Mouse (Mus musculus): ENCODE data around the gene Socs2. TPM values are rescaled to one million over a fixed set of nuclear protein-coding genes. Genes with fewer than 3 reads are reported as not detected.
A peak's percentile ranks its signal among the peaks of the same experiment; 100 is the strongest.

Socs2 gene
- polyA plus RNA-seq, 1 experiment from 2014 or later: 141 TPM

DNA sequence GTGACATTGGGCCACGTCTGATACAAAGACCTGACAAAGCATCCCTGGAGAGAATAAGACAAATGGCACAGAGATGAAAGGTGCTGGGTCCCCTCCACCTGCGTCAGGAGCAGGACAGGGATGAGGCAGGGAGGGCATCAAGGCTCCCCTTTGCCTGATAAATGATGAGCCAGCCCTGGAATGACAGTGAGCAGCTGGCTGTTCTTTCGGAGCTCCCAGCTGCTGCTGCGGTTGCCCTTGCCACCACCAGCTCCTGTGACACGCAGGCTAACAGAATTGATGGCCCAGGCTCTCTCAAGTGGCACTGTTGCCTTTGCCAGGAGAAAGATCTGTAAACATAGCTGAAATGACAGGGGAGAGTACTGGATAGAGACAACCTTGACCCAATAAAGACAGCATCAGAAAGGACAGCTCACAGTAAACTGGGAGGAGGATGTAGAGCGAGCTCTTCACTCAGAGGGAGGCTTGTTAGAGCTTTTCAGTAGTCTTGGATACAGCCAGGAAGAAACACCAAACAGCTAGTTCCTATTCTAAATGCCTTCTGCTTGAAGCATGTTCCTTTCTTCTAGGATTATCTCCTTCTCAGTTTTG, 61.2 kb downstream of the Socs2 start:
- no peaks in the 10 kb centered on the region for H3K9me3 ChIP-seq (ENCODE audit: control insufficient read depth, low read length)
- ATAC-seq (ENCODE audit: low read depth): peak; percentile 38; the same call in 1 of the 2 replicates

GRCm38 (mm10) chr10:95354673-95355072, 62.3 kb downstream of the Socs2 start:
- Histone ChIP-seq H3K27me3 (ENCODE audit: control insufficient read depth, insufficient read depth, low read length) (no peaks in the 10 kb centered on the region), H3K4me1 (ENCODE audit: control insufficient read depth, insufficient read depth, low read length) (no peaks in the 10 kb centered on the region), H3K27ac (ENCODE audit: low read depth, low read length) (no peak overlapping the region), H3K9me3 (ENCODE audit: control insufficient read depth, low read length) (no peaks in the 10 kb centered on the region), H3K36me3 (ENCODE audit: control insufficient read depth, insufficient read depth, low read length) (no peaks in the 10 kb centered on the region), H3K4me3 (ENCODE audit: low read depth, low read length) (no peak overlapping the region), H3K9ac (replicated peaks; ENCODE audit: low read depth, low read length) (no peak overlapping the region), H3K4me2 (ENCODE audit: low read depth, low read length) (no peak overlapping the region)
- ATAC-seq (ENCODE audit: low read depth): no peak

More for the DNA sequence above, 61.2 kb downstream of the Socs2 start:
- Histone ChIP-seq H3K27me3 (ENCODE audit: control insufficient read depth, insufficient read depth, low read length) (no peaks in the 10 kb centered on the region), H3K4me3 (ENCODE audit: low read depth, low read length) (no peak overlapping the region), H3K4me2 (ENCODE audit: low read depth, low read length) (no peak overlapping the region), H3K4me1 (ENCODE audit: control insufficient read depth, insufficient read depth, low read length) (no peaks in the 10 kb centered on the region), H3K36me3 (ENCODE audit: control insufficient read depth, insufficient read depth, low read length) (no peaks in the 10 kb centered on the region), H3K9ac (replicated peaks; ENCODE audit: low read depth, low read length) (no peak overlapping the region), H3K27ac (ENCODE audit: low read depth, low read length) (no peak overlapping the region)
- WGBS: 20% methylated on average over 6 of the region's 6 CpGs

DNA sequence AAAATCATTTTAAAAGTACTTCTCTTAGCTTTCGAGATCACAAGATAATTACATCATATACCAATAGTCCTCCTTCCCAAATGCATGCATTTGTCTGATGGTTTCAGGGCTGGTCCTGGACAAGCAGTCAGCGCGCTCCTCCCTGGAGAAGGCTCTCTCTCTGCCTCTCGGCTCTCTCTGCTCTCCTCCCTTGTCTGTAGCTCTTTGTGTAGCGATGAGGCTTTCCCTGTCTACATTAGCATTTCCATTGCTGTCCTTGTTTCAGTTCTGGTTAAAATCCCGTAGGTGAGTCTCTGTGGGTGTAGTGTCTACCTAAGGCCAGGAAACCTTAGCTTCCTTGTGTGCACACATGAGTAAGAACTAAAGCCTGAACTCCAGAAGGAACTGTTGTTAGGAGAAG, 62.9 kb downstream of the Socs2 start:
- ATAC-seq (ENCODE audit: low read depth): no peak
- 73% methylated on average over 6 of the region's 6 CpGs for WGBS
- no peak overlapping the region for H3K4me3 ChIP-seq (ENCODE audit: low read depth, low read length)
- H3K9ac ChIP-seq (replicated peaks; ENCODE audit: low read depth, low read length): no peak overlapping the region
- H3K4me1 ChIP-seq (ENCODE audit: control insufficient read depth, insufficient read depth, low read length): no peaks in the 10 kb centered on the region
- no peaks in the 10 kb centered on the region for H3K27me3 ChIP-seq (ENCODE audit: control insufficient read depth, insufficient read depth, low read length)
- H3K36me3 ChIP-seq (ENCODE audit: control insufficient read depth, insufficient read depth, low read length): no peaks in the 10 kb centered on the region
- H3K27ac ChIP-seq (ENCODE audit: low read depth, low read length): no peak overlapping the region
- H3K4me2 ChIP-seq (ENCODE audit: low read depth, low read length): no peak overlapping the region
- no peaks in the 10 kb centered on the region for H3K9me3 ChIP-seq (ENCODE audit: control insufficient read depth, low read length)

DNA sequence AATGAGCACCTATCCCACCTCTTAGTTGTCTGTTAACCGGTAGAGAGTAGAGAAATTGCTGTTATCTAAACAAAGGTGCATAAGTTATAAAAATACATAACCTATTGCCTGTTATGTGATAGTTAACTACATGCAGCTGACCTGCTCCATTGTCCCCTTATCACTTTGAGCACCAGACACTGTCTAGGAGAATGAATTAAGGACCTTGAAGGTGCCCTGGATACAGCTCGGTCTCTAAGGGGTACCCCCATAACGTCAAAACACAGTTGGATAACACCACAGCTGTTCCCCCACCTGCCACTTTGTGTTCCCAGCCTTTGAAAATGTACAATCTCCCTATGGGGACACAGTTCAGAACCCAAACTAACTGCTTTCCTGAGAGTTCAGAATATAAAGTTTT, 68.5 kb downstream of the Socs2 start:
- Histone ChIP-seq H3K4me1 (ENCODE audit: control insufficient read depth, insufficient read depth, low read length) (no peaks in the 10 kb centered on the region), H3K9me3 (ENCODE audit: control insufficient read depth, low read length) (no peaks in the 10 kb centered on the region), H3K9ac (replicated peaks; ENCODE audit: low read depth, low read length) (no peak overlapping the region), H3K27me3 (ENCODE audit: control insufficient read depth, insufficient read depth, low read length) (no peaks in the 10 kb centered on the region), H3K27ac (ENCODE audit: low read depth, low read length) (no peak overlapping the region), H3K4me2 (ENCODE audit: low read depth, low read length) (no peak overlapping the region), H3K4me3 (ENCODE audit: low read depth, low read length) (no peak overlapping the region), H3K36me3 (ENCODE audit: control insufficient read depth, insufficient read depth, low read length) (no peaks in the 10 kb centered on the region)
- ATAC-seq (ENCODE audit: low read depth): no peak
- WGBS: 85% methylated on average over 3 of the region's 3 CpGs

- no peak overlapping the region for H3K27ac ChIP-seq (ENCODE audit: low read depth, low read length)
- ATAC-seq (ENCODE audit: low read depth): no peak
- WGBS: 96% methylated on average over 3 of the region's 3 CpGs
- H3K9me3 ChIP-seq (ENCODE audit: control insufficient read depth, low read length): no peaks in the 10 kb centered on the region
- no peaks in the 10 kb centered on the region for H3K27me3 ChIP-seq (ENCODE audit: control insufficient read depth, insufficient read depth, low read length)
- no peak overlapping the region for H3K4me2 ChIP-seq (ENCODE audit: low read depth, low read length)
- no peaks in the 10 kb centered on the region for H3K4me1 ChIP-seq (ENCODE audit: control insufficient read depth, insufficient read depth, low read length)
- H3K4me3 ChIP-seq (ENCODE audit: low read depth, low read length): no peak overlapping the region
- no peaks in the 10 kb centered on the region for H3K36me3 ChIP-seq (ENCODE audit: control insufficient read depth, insufficient read depth, low read length)
- no peak overlapping the region for H3K9ac ChIP-seq (replicated peaks; ENCODE audit: low read depth, low read length)
These were observed 69.2 kb downstream of the Socs2 start for GRCm38 (mm10) chr10:95347776-95348175.

DNA sequence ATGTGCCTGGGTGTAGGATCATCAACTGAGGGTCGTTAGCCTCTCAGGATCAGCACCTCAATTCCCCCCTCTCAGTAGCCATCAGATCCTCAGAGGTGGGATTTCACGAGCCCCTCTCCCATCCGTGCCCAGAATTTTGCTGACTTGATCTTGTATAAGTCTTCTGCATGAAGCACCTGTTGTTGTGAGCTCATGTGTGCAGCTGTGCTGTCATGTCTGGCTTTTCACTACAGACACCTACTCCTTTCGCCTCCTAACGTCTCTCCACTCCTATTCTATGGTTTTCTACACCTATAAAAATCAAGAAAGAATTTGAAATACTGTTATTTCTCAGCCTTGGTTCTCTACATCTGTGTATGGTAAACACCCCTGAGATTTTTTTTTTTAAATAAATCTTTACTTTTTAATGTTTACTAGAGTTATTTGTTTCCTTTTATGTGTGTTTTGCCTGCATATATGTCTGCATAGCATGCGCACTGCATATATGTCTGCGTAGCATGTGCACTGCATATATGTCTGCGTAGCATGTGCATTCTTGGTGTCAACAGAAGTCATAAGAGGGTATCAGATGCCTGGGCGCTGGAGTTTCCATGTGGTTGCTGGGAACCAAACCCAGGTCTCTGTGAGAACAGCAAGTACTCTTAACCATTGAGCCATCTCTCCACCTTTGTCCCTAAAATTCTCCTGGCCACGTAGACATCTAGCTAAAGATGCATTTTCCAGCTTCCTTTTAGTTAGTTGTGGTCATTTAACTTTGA, 74.0 kb downstream of the Socs2 start:
- Histone ChIP-seq H3K4me1 (ENCODE audit: control insufficient read depth, insufficient read depth, low read length) (no peaks in the 10 kb centered on the region), H3K9me3 (ENCODE audit: control insufficient read depth, low read length) (no peaks in the 10 kb centered on the region), H3K27me3 (ENCODE audit: control insufficient read depth, insufficient read depth, low read length) (no peaks in the 10 kb centered on the region), H3K9ac (replicated peaks; ENCODE audit: low read depth, low read length) (no peak overlapping the region), H3K4me2 (ENCODE audit: low read depth, low read length) (no peak overlapping the region), H3K27ac (ENCODE audit: low read depth, low read length) (no peak overlapping the region), H3K4me3 (ENCODE audit: low read depth, low read length) (no peak overlapping the region), H3K36me3 (ENCODE audit: control insufficient read depth, insufficient read depth, low read length) (no peaks in the 10 kb centered on the region)
- ATAC-seq (ENCODE audit: low read depth): no peak
- 90% methylated on average over 10 of the region's 10 CpGs for WGBS

DNA sequence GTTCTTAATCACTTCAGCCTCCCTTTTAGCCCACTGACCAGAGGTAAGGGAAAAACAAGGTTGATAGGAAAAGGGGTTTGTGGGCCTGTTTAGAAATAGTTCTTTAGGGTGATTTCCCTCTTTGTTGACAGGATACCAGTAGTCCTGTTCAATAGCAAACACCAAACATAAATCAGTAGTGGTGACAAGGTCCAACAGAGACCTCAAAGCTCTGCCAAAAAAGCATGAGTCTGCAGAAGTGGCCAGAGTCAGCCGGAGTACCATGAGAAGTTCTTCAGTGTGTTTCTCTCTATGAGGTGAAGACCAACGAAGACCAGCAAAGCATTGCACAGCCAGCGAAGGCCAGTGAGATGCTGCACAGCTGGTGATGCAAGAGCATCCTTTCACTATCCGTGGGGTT, 76.3 kb downstream of the Socs2 start:
- Histone ChIP-seq H3K36me3 (ENCODE audit: control insufficient read depth, insufficient read depth, low read length) (no peaks in the 10 kb centered on the region), H3K27ac (ENCODE audit: low read depth, low read length) (no peak overlapping the region), H3K4me1 (ENCODE audit: control insufficient read depth, insufficient read depth, low read length) (peaks cover 7% of the 10 kb centered on the region; the same call in 1 of the 2 replicates), H3K9ac (replicated peaks; ENCODE audit: low read depth, low read length) (no peak overlapping the region), H3K4me3 (ENCODE audit: low read depth, low read length) (no peak overlapping the region), H3K4me2 (ENCODE audit: low read depth, low read length) (no peak overlapping the region), H3K27me3 (ENCODE audit: control insufficient read depth, insufficient read depth, low read length) (no peaks in the 10 kb centered on the region), H3K9me3 (ENCODE audit: control insufficient read depth, low read length) (no peaks in the 10 kb centered on the region)
- WGBS: 84% methylated on average over 4 of the region's 4 CpGs
- no peak for ATAC-seq (ENCODE audit: low read depth)

DNA sequence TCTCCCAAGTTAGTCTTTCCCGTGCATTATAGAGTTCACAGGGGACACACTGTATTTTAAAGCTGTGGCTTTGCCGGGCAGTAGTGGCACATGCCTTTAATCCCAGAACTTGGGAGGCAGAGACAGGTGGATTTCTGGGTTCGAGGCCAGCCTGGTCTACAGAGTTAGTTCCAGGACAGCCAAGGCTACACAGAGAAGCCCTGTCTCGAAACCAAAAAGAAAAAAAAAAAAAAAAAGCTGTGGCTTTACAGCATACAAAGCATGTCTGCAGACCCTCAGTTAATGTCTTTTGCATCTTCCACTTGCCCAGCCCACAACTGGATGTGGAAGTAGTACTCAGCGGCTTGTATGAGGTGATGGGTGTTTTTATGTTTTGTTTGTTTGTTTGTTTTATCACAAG, 79.4 kb downstream of the Socs2 start:
- no peaks in the 10 kb centered on the region for H3K27me3 ChIP-seq (ENCODE audit: control insufficient read depth, insufficient read depth, low read length)
- ATAC-seq (ENCODE audit: low read depth): no peak
- no peak overlapping the region for H3K9ac ChIP-seq (replicated peaks; ENCODE audit: low read depth, low read length)
- no peaks in the 10 kb centered on the region for H3K36me3 ChIP-seq (ENCODE audit: control insufficient read depth, insufficient read depth, low read length)
- no peak overlapping the region for H3K4me2 ChIP-seq (ENCODE audit: low read depth, low read length)
- 72% methylated on average over 5 of the region's 5 CpGs for WGBS
- no peak overlapping the region for H3K4me3 ChIP-seq (ENCODE audit: low read depth, low read length)
- H3K9me3 ChIP-seq (ENCODE audit: control insufficient read depth, low read length): no peaks in the 10 kb centered on the region
- H3K27ac ChIP-seq (ENCODE audit: low read depth, low read length): no peak overlapping the region
- peaks cover 7% of the 10 kb centered on the region; the same call in 1 of the 2 replicates for H3K4me1 ChIP-seq (ENCODE audit: control insufficient read depth, insufficient read depth, low read length)

GRCm38 (mm10) chr10:95336781-95337544, 80.0 kb downstream of the Socs2 start:
- peaks cover 7% of the 10 kb centered on the region; the same call in 1 of the 2 replicates for H3K4me1 ChIP-seq (ENCODE audit: control insufficient read depth, insufficient read depth, low read length)
- H3K4me2 ChIP-seq (ENCODE audit: low read depth, low read length): no peak overlapping the region
- H3K9ac ChIP-seq (replicated peaks; ENCODE audit: low read depth, low read length): no peak overlapping the region
- H3K27me3 ChIP-seq (ENCODE audit: control insufficient read depth, insufficient read depth, low read length): no peaks in the 10 kb centered on the region
- H3K27ac ChIP-seq (ENCODE audit: low read depth, low read length): no peak overlapping the region
- H3K36me3 ChIP-seq (ENCODE audit: control insufficient read depth, insufficient read depth, low read length): no peaks in the 10 kb centered on the region
- H3K9me3 ChIP-seq (ENCODE audit: control insufficient read depth, low read length): no peaks in the 10 kb centered on the region
- 15% methylated on average over 4 of the region's 4 CpGs for WGBS
- H3K4me3 ChIP-seq (ENCODE audit: low read depth, low read length): no peak overlapping the region
- ATAC-seq (ENCODE audit: low read depth): peak; percentile 38; the same call in 1 of the 2 replicates

Measured in neural tube, embryonic 14.5 days (tissue).